Mouse (Mus musculus) embryonic fibroblast, embryonic 13.5 days (primary cell): Measurements from ENCODE around the gene Actr3b.

Experiments
- CTCF ChIP-seq: IDR thresholded peaks from 2 replicates; pipeline ENCODE4 v1.5.1; 2011; ENCODE audit warnings: mild to moderate bottlenecking, control low read depth, low read length, moderate library complexity, borderline replicate concordance; ENCODE audit not compliant: insufficient read depth
- POLR2A ChIP-seq: IDR thresholded peaks from 2 replicates; pipeline ENCODE4 v1.6.1; 2011; ENCODE audit warnings: low read depth, mild to moderate bottlenecking, control low read depth, low read length, moderate library complexity

DNA sequence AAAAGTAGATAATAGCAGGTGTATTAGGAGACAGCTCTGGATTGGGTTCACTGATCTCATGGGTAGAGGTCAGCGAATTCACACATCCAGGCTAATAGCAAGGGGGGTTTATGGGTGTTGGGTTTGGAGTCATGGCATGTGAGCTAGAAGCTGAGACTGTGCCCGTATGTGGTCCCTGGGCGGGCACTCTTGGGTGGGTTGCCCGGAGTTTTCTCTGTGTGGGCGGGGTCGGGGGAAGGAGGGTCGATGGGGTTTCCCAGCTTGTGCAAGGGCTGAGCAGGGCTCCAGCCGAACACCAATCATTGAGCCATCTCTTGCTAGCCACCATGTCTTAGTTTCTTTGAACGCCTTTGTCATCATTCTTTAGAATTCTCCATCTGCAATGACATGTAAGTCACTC, 12.7 kb downstream of the Actr3b start:
- TF ChIP-seq CTCF (no peak), POLR2A (no peak)
